Comparison of ENCODE assay signal across 14 mouse cellular contexts in genomic region chr14:51996866-51997265, GRCm38 (mm10). TPM values are rescaled to one million over a fixed set of nuclear protein-coding genes. Genes with fewer than 3 reads are reported as not detected.
DNase-seq lines count a peak whose midpoint lies in the region; ATAC-seq lines count a peak whose summit lies in the region.
"Had no signal": no experiment of that assay in that cellular context is flagged by ENCODE, and none has a peak within 500 bp of the region (broad histone marks: within the 10 kb centered on the region; RNA-seq: fewer than 3 reads in every experiment).

No protein-coding gene starts in this region.

- no peaks in the 10 kb centered on the region for H3K27me3 ChIP-seq in lung, embryonic 16.5 days (ENCODE audit: control insufficient read depth, insufficient read depth, low read depth, low read length)
- H3K27me3 ChIP-seq in embryonic facial prominence, embryonic 14.5 days (replicated peaks; ENCODE audit: control insufficient read depth, insufficient read depth, low read length): no peaks in the 10 kb centered on the region
- H3K27me3 ChIP-seq in midbrain, embryonic 15.5 days (replicated peaks): no peaks in the 10 kb centered on the region

- no peak overlapping the region for H3K4me3 ChIP-seq in lung, embryonic 16.5 days (ENCODE audit: low read length)
- no peak overlapping the region for H3K4me3 ChIP-seq in embryonic facial prominence, embryonic 14.5 days (ENCODE audit: low read depth, low read length)
- H3K4me3 ChIP-seq in midbrain, embryonic 15.5 days: no peak overlapping the region
- H3K4me3 ChIP-seq: erythroblast, embryonic 14.5 days had no signal

- WGBS in lung, embryonic 16.5 days: 62% methylated on average over 17 of the region's 17 CpGs
- 81% methylated on average over 17 of the region's 17 CpGs for WGBS in embryonic facial prominence, embryonic 14.5 days
- WGBS in midbrain, embryonic 15.5 days: 64% methylated on average over 17 of the region's 17 CpGs

- H3K9me3 ChIP-seq in lung, embryonic 16.5 days (ENCODE audit: control insufficient read depth, low read length): no peaks in the 10 kb centered on the region
- H3K9me3 ChIP-seq in embryonic facial prominence, embryonic 14.5 days (ENCODE audit: control insufficient read depth, low read length): no peaks in the 10 kb centered on the region
- H3K9me3 ChIP-seq in midbrain, embryonic 15.5 days: no peaks in the 10 kb centered on the region

- no peaks in the 10 kb centered on the region for H3K4me1 ChIP-seq in lung, embryonic 16.5 days (replicated peaks; ENCODE audit: control insufficient read depth, insufficient read depth, low read length)
- no peaks in the 10 kb centered on the region for H3K4me1 ChIP-seq in embryonic facial prominence, embryonic 14.5 days (ENCODE audit: control insufficient read depth, insufficient read depth, low read length)
- no peaks in the 10 kb centered on the region for H3K4me1 ChIP-seq in midbrain, embryonic 15.5 days

- DNase-seq in gastrocnemius, postnatal 14 days: peak; percentile 30
- no peak for DNase-seq in gastrocnemius, adult 18-20 months (ENCODE audit: low spot score)
- no peak for DNase-seq in lung, postnatal 25 days (ENCODE audit: low spot score)
- no peak for DNase-seq in embryonic facial prominence, embryonic 14.5 days (ENCODE audit: low spot score)
- DNase-seq in adrenal gland, postnatal 25 days: no peak
- DNase-seq: liver had no signal

- peaks cover 43% of the 10 kb centered on the region for H3K36me3 ChIP-seq in lung, embryonic 16.5 days (ENCODE audit: control insufficient read depth, insufficient read depth, low read length)
- H3K36me3 ChIP-seq in embryonic facial prominence, embryonic 14.5 days (ENCODE audit: control insufficient read depth, insufficient read depth, low read length): peaks cover 95% of the 10 kb centered on the region
- peaks cover 60% of the 10 kb centered on the region for H3K36me3 ChIP-seq in midbrain, embryonic 15.5 days (replicated peaks)

- intact Hi-C loops in gastrocnemius, postnatal 14 days (cut with DNase I; ENCODE audit: low total_unique reads): loop anchor here (5.0 kb wide), 1 partner anchor 105 kb away; the partner anchor contains the start of gene Slc39a2

- no peak overlapping the region for H3K4me2 ChIP-seq in lung, embryonic 16.5 days (ENCODE audit: low read depth, low read length)
- H3K4me2 ChIP-seq in embryonic facial prominence, embryonic 14.5 days (ENCODE audit: low read depth, low read length): no peak overlapping the region
- H3K4me2 ChIP-seq in midbrain, embryonic 15.5 days: no peak overlapping the region

- H3K9ac ChIP-seq in lung, embryonic 16.5 days (ENCODE audit: low read length): no peak overlapping the region
- H3K9ac ChIP-seq in embryonic facial prominence, embryonic 14.5 days (ENCODE audit: low read depth, low read length): no peak overlapping the region
- H3K9ac ChIP-seq in midbrain, embryonic 15.5 days: no peak overlapping the region

- H3K27ac ChIP-seq in lung, embryonic 16.5 days (ENCODE audit: low read length): no peak overlapping the region
- H3K27ac ChIP-seq in embryonic facial prominence, embryonic 14.5 days (replicated peaks; ENCODE audit: low read depth, low read length): no peak overlapping the region
- peak overlapping the region; percentile 55; the same call in 1 of the 2 replicates for H3K27ac ChIP-seq in midbrain, embryonic 15.5 days

- peak; percentile 54 for ATAC-seq in lung, embryonic 16.5 days (ENCODE audit: low read depth)
- peak; percentile 35; the same call in 1 of the 2 replicates for ATAC-seq in embryonic facial prominence, embryonic 14.5 days (ENCODE audit: low read depth)
- ATAC-seq in midbrain, embryonic 15.5 days (replicated peaks): peak; percentile 37
- no peak for ATAC-seq in activated CD4-positive, CD25-positive, alpha-beta regulatory T cell, adult 4 months
- ATAC-seq: CD4-positive, CD25-positive, alpha-beta regulatory T cell, adult 4 months had no signal

RNA-seq across cellular contexts. Expression of gene Arhgef40, which starts 12.3 kb away (rescaled TPM):
- 10 to 100 TPM; 24.2 to 32.0 TPM for total RNA-seq in gastrocnemius, postnatal 14 days (2021)
- total RNA-seq in gastrocnemius, adult 18-20 months (2021): 10 to 100 TPM in 1 of 2 experiments, 1 to 10 TPM in 1; 7.8 to 13.7 TPM
- 95.0 and 98.4 TPM in 2 replicates for polyA plus RNA-seq in lung, embryonic 16.5 days (2015; fragmentation: Nextera tagmentation; extraction: Ambion mirVana)
- polyA plus RNA-seq in embryonic facial prominence, embryonic 14.5 days (2014; fragmentation: Nextera tagmentation; extraction: Ambion mirVana): 113 and 128 TPM in 2 replicates
- 89.2 and 90.9 TPM in 2 replicates for polyA plus RNA-seq in midbrain, embryonic 15.5 days (2015; fragmentation: Nextera tagmentation; extraction: Ambion mirVana)
- polyA plus RNA-seq in activated CD4-positive, CD25-positive, alpha-beta regulatory T cell, adult 4 months (2017; shearing (Covaris generic)): not detected
- 55.7 and 59.3 TPM in 2 replicates for total RNA-seq in adrenal gland, postnatal 25 days (2021)

RNA-seq across cellular contexts. Expression of gene Tmem253, which starts 18.6 kb away (rescaled TPM):
- under 1 TPM; 0.55 to 0.62 TPM for total RNA-seq in gastrocnemius, postnatal 14 days (2021)
- total RNA-seq in gastrocnemius, adult 18-20 months (2021): 1 to 10 TPM in 1 of 2 experiments, under 1 TPM in 1; 0.84 to 1.2 TPM
- polyA plus RNA-seq in lung, embryonic 16.5 days (2015; fragmentation: Nextera tagmentation; extraction: Ambion mirVana): 0.21 and 0.34 TPM in 2 replicates
- 0.64 and 0.82 TPM in 2 replicates for polyA plus RNA-seq in embryonic facial prominence, embryonic 14.5 days (2014; fragmentation: Nextera tagmentation; extraction: Ambion mirVana)
- polyA plus RNA-seq in midbrain, embryonic 15.5 days (2015; fragmentation: Nextera tagmentation; extraction: Ambion mirVana): 0.50 and 0.78 TPM in 2 replicates
- under 1 TPM in 1 of 2 experiments, not detected in 1; 0.98 TPM for polyA plus RNA-seq in activated CD4-positive, CD25-positive, alpha-beta regulatory T cell, adult 4 months (2017; shearing (Covaris generic))
- total RNA-seq in adrenal gland, postnatal 25 days (2021): 0.97 and 1.8 TPM in 2 replicates
- polyA plus RNA-seq: erythroblast, embryonic 14.5 days had no signal

RNA-seq across cellular contexts. Expression of gene Zfp219, which starts 23.7 kb away (rescaled TPM):
- 10 to 100 TPM; 13.3 to 13.4 TPM for total RNA-seq in gastrocnemius, postnatal 14 days (2021)
- total RNA-seq in gastrocnemius, adult 18-20 months (2021): 10 to 100 TPM; 11.1 to 14.4 TPM
- polyA plus RNA-seq in lung, embryonic 16.5 days (2015; fragmentation: Nextera tagmentation; extraction: Ambion mirVana): 20.1 and 20.8 TPM in 2 replicates
- polyA plus RNA-seq in embryonic facial prominence, embryonic 14.5 days (2014; fragmentation: Nextera tagmentation; extraction: Ambion mirVana): 21.4 and 25.2 TPM in 2 replicates
- polyA plus RNA-seq in midbrain, embryonic 15.5 days (2015; fragmentation: Nextera tagmentation; extraction: Ambion mirVana): 45.9 and 54.5 TPM in 2 replicates
- polyA plus RNA-seq in activated CD4-positive, CD25-positive, alpha-beta regulatory T cell, adult 4 months (2017; shearing (Covaris generic)): 1 to 10 TPM; 1.9 to 2.2 TPM
- 58.4 and 63.3 TPM in 2 replicates for total RNA-seq in adrenal gland, postnatal 25 days (2021)

RNA-seq across cellular contexts. Expression of gene Olfr221, which starts 45.4 kb away (rescaled TPM):
- total RNA-seq in gastrocnemius, postnatal 14 days (2021): not detected
- not detected for total RNA-seq in gastrocnemius, adult 18-20 months (2021)
- polyA plus RNA-seq in lung, embryonic 16.5 days (2015; fragmentation: Nextera tagmentation; extraction: Ambion mirVana): not detected in 2 replicates
- polyA plus RNA-seq in embryonic facial prominence, embryonic 14.5 days (2014; fragmentation: Nextera tagmentation; extraction: Ambion mirVana): not detected in 2 replicates
- polyA plus RNA-seq in midbrain, embryonic 15.5 days (2015; fragmentation: Nextera tagmentation; extraction: Ambion mirVana): not detected in 2 replicates
- not detected for polyA plus RNA-seq in activated CD4-positive, CD25-positive, alpha-beta regulatory T cell, adult 4 months (2017; shearing (Covaris generic))
- total RNA-seq in adrenal gland, postnatal 25 days (2021): not detected in 2 replicates
- total RNA-seq: layer of hippocampus, postnatal 14 days had no signal
- polyA plus RNA-seq: CD4-positive, CD25-positive, alpha-beta regulatory T cell, adult 4 months; erythroblast, embryonic 14.5 days; gonadal fat pad, adult 2 months; intestine, embryonic 14.5 days had no signal

Comparison
In these comparisons a context has a peak if more than half of its experiments do, and no peak if none do; other contexts are left out.
1. RNA of gene Arhgef40, which starts 12.3 kb away (polyA plus RNA-seq): 113 to 128 TPM in embryonic facial prominence, embryonic 14.5 days, 95.0 to 98.4 TPM in lung, embryonic 16.5 days and 89.2 to 90.9 TPM in midbrain, embryonic 15.5 days; not detected in activated CD4-positive, CD25-positive, alpha-beta regulatory T cell, adult 4 months; every median in the first group is over 10 times any median in the second.